Mouse (Mus musculus) heart, adult 2 months (tissue): ENCODE results near the gene Gm21969. TPM values are rescaled to one million over a fixed set of nuclear protein-coding genes. Genes with fewer than 3 reads are reported as not detected.

Source experiments
- DNase-seq, 2 experiments: peaks; one replicate each; pipeline ENCODE4 v3.0.0; 2021
- H3K27ac ChIP-seq: fragments of 200-600 bp; 2 replicates; pipeline ENCODE4 v1.8.1; 2022
- H3K27me3 ChIP-seq: fragments of 200-500 bp; 2 replicates; pipeline ENCODE4 v1.6.1; 2012; ENCODE audit warnings: mild to moderate bottlenecking, low read length, inconsistent platforms, mixed read lengths; ENCODE audit not compliant: control insufficient read depth, insufficient read depth
- H3K36me3 ChIP-seq: fragments of 200-500 bp; 2 replicates; pipeline ENCODE4 v1.6.1; 2012; ENCODE audit warnings: low read length, inconsistent platforms; ENCODE audit not compliant: control insufficient read depth, insufficient read depth
- H3K4me1 ChIP-seq: fragments of 200-500 bp; 2 replicates; pipeline ENCODE4 v1.6.1; 2011; ENCODE audit warnings: low read length; ENCODE audit not compliant: control insufficient read depth, insufficient read depth
- H3K4me3 ChIP-seq: fragments of 200-600 bp; 2 replicates; pipeline ENCODE4 v1.8.1; 2022
- H3K79me2 ChIP-seq: fragments of 200-500 bp; replicated peaks from 2 replicates; pipeline ENCODE4 v1.6.1; 2012; ENCODE audit warnings: mild to moderate bottlenecking, inconsistent platforms, low read length, moderate library complexity, mixed read lengths; ENCODE audit not compliant: control insufficient read depth, insufficient read depth
- H3K9ac ChIP-seq: fragments of 200-500 bp; 2 replicates; pipeline ENCODE4 v1.6.1; 2012; ENCODE audit warnings: low read depth, mild to moderate bottlenecking, control low read depth, inconsistent platforms, low read length, mixed read lengths
- CTCF ChIP-seq: fragments of 200-600 bp; IDR thresholded peaks from 2 replicates; pipeline ENCODE4 v1.8.1; 2022; ENCODE audit warnings: antibody characterized with exemption, mild to moderate bottlenecking, moderate library complexity
- EP300 ChIP-seq: fragments of 200-500 bp; IDR thresholded peaks from 2 replicates; pipeline ENCODE4 v1.6.1; 2011; ENCODE audit warnings: low read depth, low read length, control low read depth; ENCODE audit not compliant: insufficient read depth
- POLR2A ChIP-seq: fragments of 200-500 bp; IDR thresholded peaks from 2 replicates; pipeline ENCODE4 v1.6.1; 2011; ENCODE audit warnings: mild to moderate bottlenecking, low read depth, low read length, control low read depth; ENCODE audit not compliant: insufficient read depth
- WGBS: fragments of 180-500 bp; shearing (Covaris S2); methylation state at CpG from one replicate; pipeline ENCODE4 v1.1.7; 2018; 5-methylcytosine and 5-hydroxymethylcytosine counted together
- intact Hi-C: fragments of 180-260 bp; cut with DNase I; formaldehyde crosslinking; loops from one replicate; pipeline ENCODE4 v1.15.1; 2025
- polyA plus RNA-seq: library from polyadenylated mRNA; depleted of rRNA; stranded (reverse); fragments of >200 nt; gene quantifications from 2 replicates; pipeline ENCODE4 v1.2.3, GENCODE M21; 2012
- total RNA-seq, 2 experiments: library from RNA; stranded (reverse); gene quantifications; 2 replicates each; pipeline ENCODE4 v1.2.3; 2021

Gm21969 gene
- total and polyA plus RNA-seq, 3 experiments = not detected

- TF ChIP-seq EP300 (no peak), POLR2A (no peak), CTCF (no peak)
- Histone ChIP-seq H3K4me1 (no peaks in the 10 kb centered on the region), H3K36me3 (no peaks in the 10 kb centered on the region), H3K27me3 (no peaks in the 10 kb centered on the region), H3K27ac (no peak overlapping the region), H3K9ac (no peak overlapping the region), H3K79me2 (no peaks in the 10 kb centered on the region), H3K4me3 (no peak overlapping the region)
- intact Hi-C loops = no loop called here
- no peak for DNase-seq
- 27% methylated on average over 30 of the region's 30 CpGs for WGBS
Observed at GRCm38 (mm10) chr4:139641829-139642425, 38.9 kb downstream of the Gm21969 start.

GRCm38 (mm10) chr4:139643972-139644371 lies 41.0 kb downstream of the Gm21969 start:
- no peaks in the 10 kb centered on the region for H3K36me3 ChIP-seq
- H3K4me1 ChIP-seq = no peaks in the 10 kb centered on the region
- H3K27me3 ChIP-seq = no peaks in the 10 kb centered on the region
- H3K79me2 ChIP-seq = no peaks in the 10 kb centered on the region
- peak; percentile 45 to 83 for DNase-seq
- H3K27ac ChIP-seq = no peak overlapping the region
- intact Hi-C loops = loop anchor here (1.0 kb wide), 1 partner anchor 214 kb away; no protein-coding TSS in a partner anchor
- no peak overlapping the region for H3K9ac ChIP-seq
- no peak overlapping the region for H3K4me3 ChIP-seq
- TF ChIP-seq POLR2A (no peak), EP300 (0 out of 2 replicates have a peak, but pooled peaks have one; percentile 52), CTCF (peak; percentile 96)
- whole genome bisulfite sequencing = 21% methylated on average over 9 of the region's 9 CpGs

GRCm38 (mm10) chr4:139646916-139647315 lies 43.9 kb downstream of the Gm21969 start:
- no peak for DNase-seq
- no peak overlapping the region for H3K27ac ChIP-seq
- H3K79me2 ChIP-seq = no peaks in the 10 kb centered on the region
- no peak overlapping the region for H3K9ac ChIP-seq
- H3K36me3 ChIP-seq = no peaks in the 10 kb centered on the region
- TF ChIP-seq EP300 (no peak), CTCF (peak; percentile 38)
- intact Hi-C loops = no loop called here
- WGBS = 86% methylated on average over 7 of the region's 7 CpGs
- H3K27me3 ChIP-seq = no peaks in the 10 kb centered on the region
- no peak overlapping the region for H3K4me3 ChIP-seq
- H3K4me1 ChIP-seq = no peaks in the 10 kb centered on the region

GRCm38 (mm10) chr4:139650086-139650743 lies 47.2 kb downstream of the Gm21969 start:
- intact Hi-C loops = no loop called here
- Histone ChIP-seq H3K9ac (no peak overlapping the region), H3K27ac (no peak overlapping the region), H3K79me2 (no peaks in the 10 kb centered on the region), H3K4me3 (no peak overlapping the region), H3K4me1 (no peaks in the 10 kb centered on the region), H3K36me3 (no peaks in the 10 kb centered on the region), H3K27me3 (no peaks in the 10 kb centered on the region)
- DNase-seq = no peak
- TF ChIP-seq CTCF (no peak), EP300 (no peak), POLR2A (no peak)
- WGBS = 79% methylated on average over 15 of the region's 15 CpGs

- TF ChIP-seq EP300 = no peak
- no peak for TF ChIP-seq CTCF
- WGBS = 57% methylated on average over 11 of the region's 11 CpGs
- intact Hi-C loops = no loop called here
Observed at GRCm38 (mm10) chr4:139650907-139651306, 47.9 kb downstream of the Gm21969 start.

GRCm38 (mm10) chr4:139653238-139653637 lies 50.3 kb downstream of the Gm21969 start, which contains the start of gene Tas1r2:
Tas1r2 (plus strand) TSS chr4:139653538.
- H3K27me3 ChIP-seq = no peaks in the 10 kb centered on the region
- H3K4me3 ChIP-seq = no peak within 1 kb of the TSS

More at GRCm38 (mm10) chr4:139650907-139651306, 47.9 kb downstream of the Gm21969 start:
- no peaks in the 10 kb centered on the region for H3K79me2 ChIP-seq
- H3K4me3 ChIP-seq = no peak overlapping the region
- H3K27ac ChIP-seq = no peak overlapping the region
- DNase-seq = no peak
- no peaks in the 10 kb centered on the region for H3K4me1 ChIP-seq
- H3K9ac ChIP-seq = no peak overlapping the region
- no peaks in the 10 kb centered on the region for H3K27me3 ChIP-seq
- no peaks in the 10 kb centered on the region for H3K36me3 ChIP-seq

More at GRCm38 (mm10) chr4:139653238-139653637, 50.3 kb downstream of the Gm21969 start, which contains the start of gene Tas1r2:
- H3K79me2 ChIP-seq = no peaks in the 10 kb centered on the region
- H3K4me1 ChIP-seq = no peaks in the 10 kb centered on the region
- no peak for DNase-seq
- no peak within 1 kb of the TSS for H3K27ac ChIP-seq
- H3K9ac ChIP-seq = no peak within 1 kb of the TSS
- 77% methylated on average over 8 of the region's 8 CpGs for WGBS
- H3K36me3 ChIP-seq = no peaks in the 10 kb centered on the region
- no peak for TF ChIP-seq EP300
- TF ChIP-seq CTCF = no peak
- TF ChIP-seq POLR2A = no peak
- intact Hi-C loops = no loop called here
